15 mouse cellular contexts compared by ENCODE assay signal in genomic region chr6:59178051-59178450, GRCm38 (mm10). TPM values are rescaled to one million over a fixed set of nuclear protein-coding genes. Genes with fewer than 3 reads are reported as not detected.
DNase-seq lines count a peak whose midpoint lies in the region; ATAC-seq and TF ChIP-seq lines count a peak whose summit lies in the region.
"Had no signal": no experiment of that assay in that cellular context is flagged by ENCODE, and none has a peak within 500 bp of the region (broad histone marks: within the 10 kb centered on the region; RNA-seq: fewer than 3 reads in every experiment).

No protein-coding gene starts in this region.

- no peaks in the 10 kb centered on the region for H3K27me3 ChIP-seq in intestine, embryonic 16.5 days (replicated peaks; ENCODE audit: control insufficient read depth, insufficient read depth, low read length)
- no peaks in the 10 kb centered on the region for H3K27me3 ChIP-seq in stomach, postnatal 0 days (ENCODE audit: control insufficient read depth, insufficient read depth, low read length)
- no peaks in the 10 kb centered on the region for H3K27me3 ChIP-seq in hindbrain, embryonic 16.5 days (replicated peaks; ENCODE audit: control insufficient read depth, insufficient read depth, low read length)
- H3K27me3 ChIP-seq: forebrain, embryonic 15.5 days; hindbrain, embryonic 13.5 days had no signal

- H3K36me3 ChIP-seq in intestine, embryonic 16.5 days (ENCODE audit: control insufficient read depth, insufficient read depth, low read length) = no peaks in the 10 kb centered on the region
- no peaks in the 10 kb centered on the region for H3K36me3 ChIP-seq in stomach, postnatal 0 days (ENCODE audit: control insufficient read depth, insufficient read depth, low read length)
- H3K36me3 ChIP-seq in hindbrain, embryonic 16.5 days (ENCODE audit: control insufficient read depth, insufficient read depth, low read length) = no peaks in the 10 kb centered on the region
- H3K36me3 ChIP-seq: forebrain, embryonic 15.5 days; hindbrain, embryonic 13.5 days had no signal

- no peak overlapping the region for H3K4me2 ChIP-seq in intestine, embryonic 16.5 days (ENCODE audit: low read depth, low read length)
- no peak overlapping the region for H3K4me2 ChIP-seq in stomach, postnatal 0 days (replicated peaks; ENCODE audit: low read depth)
- H3K4me2 ChIP-seq in hindbrain, embryonic 16.5 days (ENCODE audit: low read length) = no peak overlapping the region
- H3K4me2 ChIP-seq: forebrain, embryonic 15.5 days; hindbrain, embryonic 13.5 days had no signal

- H3K9ac ChIP-seq in intestine, embryonic 16.5 days (ENCODE audit: low read depth, low read length) = no peak overlapping the region
- H3K9ac ChIP-seq in stomach, postnatal 0 days (ENCODE audit: low read length) = no peak overlapping the region
- H3K9ac ChIP-seq in hindbrain, embryonic 16.5 days (ENCODE audit: low read depth, low read length) = no peak overlapping the region
- H3K9ac ChIP-seq: forebrain, embryonic 15.5 days; hindbrain, embryonic 13.5 days; liver, embryonic 14.5 days had no signal

- no peak for TF ChIP-seq EP300 in stomach, postnatal 0 days (optimal IDR thresholded peaks at IDR 0.05)

- TF ChIP-seq CTCF in stomach, postnatal 0 days (IDR thresholded peaks at IDR 0.05; ENCODE audit: low read depth) = no peak

- no peaks in the 10 kb centered on the region for H3K9me3 ChIP-seq in intestine, embryonic 16.5 days (ENCODE audit: control insufficient read depth, low read length)
- no peaks in the 10 kb centered on the region for H3K9me3 ChIP-seq in stomach, postnatal 0 days (ENCODE audit: control insufficient read depth, low read length)
- no peaks in the 10 kb centered on the region for H3K9me3 ChIP-seq in hindbrain, embryonic 16.5 days (ENCODE audit: control insufficient read depth, low read length)
- H3K9me3 ChIP-seq: forebrain, embryonic 15.5 days; hindbrain, embryonic 13.5 days had no signal

- DNase-seq in heart, adult 11 months = peak; percentile 65
- no peak for DNase-seq in heart, adult 8-10 months (ENCODE audit: low spot score)
- peak; percentile 8 to 46 for DNase-seq in lung, adult 18-20 months
- DNase-seq in lung, postnatal 4 days = no peak
- DNase-seq in stomach, postnatal 0 days (ENCODE audit: low spot score) = no peak
- DNase-seq: B cell, adult 2 months; cerebellum, adult 11-12 months; gastrocnemius, postnatal 14 days; layer of hippocampus, adult 9-11 months had no signal

- ATAC-seq in intestine, embryonic 16.5 days = peak; percentile 93
- ATAC-seq in stomach, postnatal 0 days (ENCODE audit: low FRiP score, low TSS enrichment) = peak; percentile 93
- no peak for ATAC-seq in hindbrain, embryonic 16.5 days
- ATAC-seq in inflammation-experienced regulatory T-cells, adult 6 months = no peak
- ATAC-seq: forebrain, embryonic 15.5 days had no signal

- 79% methylated on average over 3 of the region's 3 CpGs for WGBS in intestine, embryonic 16.5 days
- WGBS in stomach, postnatal 0 days = 79% methylated on average over 3 of the region's 3 CpGs
- 98% methylated on average over 3 of the region's 3 CpGs for WGBS in hindbrain, embryonic 16.5 days

- no peak overlapping the region for H3K4me3 ChIP-seq in intestine, embryonic 16.5 days (ENCODE audit: low read length)
- H3K4me3 ChIP-seq in stomach, postnatal 0 days (ENCODE audit: low read depth, low read length) = no peak overlapping the region
- H3K4me3 ChIP-seq in hindbrain, embryonic 16.5 days (ENCODE audit: low read length) = no peak overlapping the region
- H3K4me3 ChIP-seq: forebrain, embryonic 15.5 days; hindbrain, embryonic 13.5 days had no signal

- H3K4me1 ChIP-seq in intestine, embryonic 16.5 days (ENCODE audit: control insufficient read depth, insufficient read depth, low read length) = no peaks in the 10 kb centered on the region
- no peaks in the 10 kb centered on the region for H3K4me1 ChIP-seq in stomach, postnatal 0 days (replicated peaks; ENCODE audit: control insufficient read depth, insufficient read depth)
- H3K4me1 ChIP-seq in hindbrain, embryonic 16.5 days (ENCODE audit: control insufficient read depth, insufficient read depth, low read depth, low read length) = no peaks in the 10 kb centered on the region
- H3K4me1 ChIP-seq: forebrain, embryonic 15.5 days; hindbrain, embryonic 13.5 days had no signal

- H3K27ac ChIP-seq in intestine, embryonic 16.5 days (ENCODE audit: low read length) = no peak overlapping the region
- H3K27ac ChIP-seq in stomach, postnatal 0 days (replicated peaks) = no peak overlapping the region
- H3K27ac ChIP-seq in hindbrain, embryonic 16.5 days (ENCODE audit: low read depth, low read length) = no peak overlapping the region
- H3K27ac ChIP-seq: forebrain, embryonic 15.5 days; hindbrain, embryonic 13.5 days; liver, embryonic 14.5 days had no signal

RNA-seq across cellular contexts. Expression of gene Tigd2, which starts 30.6 kb away (rescaled TPM):
- 10 to 100 TPM; 10.7 to 14.2 (median 12.3) TPM for total RNA-seq in heart, adult 8-10 months (2022)
- polyA plus RNA-seq in intestine, embryonic 16.5 days (2015; fragmentation: Nextera tagmentation; extraction: Ambion mirVana) = 11.9 and 12.3 TPM in 2 replicates
- polyA plus RNA-seq in stomach, postnatal 0 days (2015; fragmentation: Nextera tagmentation; extraction: Ambion mirVana) = 10.1 and 10.2 TPM in 2 replicates
- polyA plus RNA-seq in hindbrain, embryonic 16.5 days (2015; fragmentation: Nextera tagmentation; extraction: Ambion mirVana) = 10.8 and 12.2 TPM in 2 replicates
- polyA plus RNA-seq in inflammation-experienced regulatory T-cells, adult 6 months (2017; shearing (Covaris generic)) = 10 to 100 TPM; 17.4 to 31.5 (median 30.5) TPM

Comparison
In these comparisons a context has a peak if more than half of its experiments do, and no peak if none do; other contexts are left out.
1. DNase-seq: peak in heart, adult 11 months (single experiment) and lung, adult 18-20 months (2 of 2); none in heart, adult 8-10 months (single experiment), lung, postnatal 4 days (0 of 2) and stomach, postnatal 0 days (single experiment).
2. ATAC-seq: peak in intestine, embryonic 16.5 days (single experiment) and stomach, postnatal 0 days (single experiment); none in hindbrain, embryonic 16.5 days (single experiment) and inflammation-experienced regulatory T-cells, adult 6 months (single experiment).